Mouse (Mus musculus) C2C12 (cell line): Measurements from ENCODE around the gene Dop1b.
A peak's percentile ranks its signal among the peaks of the same experiment; 100 is the strongest.

Experiments
- CEBPB ChIP-seq: IDR thresholded peaks from one replicate; pipeline ENCODE4 v1.6.1; 2011; ENCODE audit warnings: low read depth, mild to moderate bottlenecking, control low read depth, moderate library complexity
- CTCF ChIP-seq: IDR thresholded peaks from one replicate; pipeline ENCODE4 v1.5.1; 2011; ENCODE audit not compliant: control insufficient read depth, insufficient read depth, insufficient read length
- FOSL1 ChIP-seq: IDR thresholded peaks from one replicate; pipeline ENCODE4 v1.8.0; 2011; ENCODE audit warnings: mild to moderate bottlenecking, low read length; ENCODE audit not compliant: poor library complexity, insufficient read depth, severe bottlenecking
- MAX ChIP-seq: IDR thresholded peaks from one replicate; pipeline ENCODE4 v1.6.1; 2011; ENCODE audit warnings: mild to moderate bottlenecking, control low read depth
- MYOD1 ChIP-seq: IDR thresholded peaks from one replicate; pipeline ENCODE4 v1.6.1; 2011; ENCODE audit warnings: low read depth; ENCODE audit not compliant: control insufficient read depth, insufficient read length
- MYOG ChIP-seq: IDR thresholded peaks from one replicate; pipeline ENCODE4 v1.6.1; 2011; ENCODE audit not compliant: control insufficient read depth, insufficient read length; ENCODE audit errors: extremely low read depth
- USF1 ChIP-seq: IDR thresholded peaks from one replicate; pipeline ENCODE4 v1.6.1; 2011; ENCODE audit warnings: low read depth, mild to moderate bottlenecking, control low read depth, moderate library complexity

GRCm38 (mm10) chr16:93831627-93832395 is 120.1 kb downstream of the Dop1b start, which contains the start of gene Morc3:
- TF ChIP-seq CTCF (no peak), USF1 (no peak), MYOD1 (no peak), MYOG (no peak), FOSL1 (no peak), MAX (peak; percentile 99), CEBPB (no peak)
